Mouse (Mus musculus) neural tube, embryonic 15.5 days (tissue): ENCODE measurements at regions not wholly inside any gene's neighbourhood (a gene's known extent, or its start where the extent isn't known, plus 50 kb on each side); places are given as distances from the start of the nearest gene placed in this dataset.

Experiments
- ATAC-seq: fragments of 200-750 bp; cut with Nextera tagmentation; 2 replicates; pipeline ENCODE4 v1.8.0; 2017; ENCODE audit warnings: mild to moderate bottlenecking, moderate TSS enrichment, moderate library complexity; ENCODE audit not compliant: low FRiP score
- H3K27ac ChIP-seq: fragments of 300-500 bp; sonication (generic); replicated peaks from 2 replicates; pipeline ENCODE4 v1.5.1; 2015; ENCODE audit warnings: mild to moderate bottlenecking, inconsistent platforms
- H3K27me3 ChIP-seq: fragments of 300-500 bp; sonication (generic); replicated peaks from 2 replicates; pipeline ENCODE4 v1.6.1; 2015; ENCODE audit warnings: inconsistent platforms
- H3K36me3 ChIP-seq: fragments of 300-500 bp; sonication (generic); 2 replicates; pipeline ENCODE4 v1.6.1; 2015; ENCODE audit warnings: inconsistent platforms
- H3K4me1 ChIP-seq: fragments of 300-500 bp; sonication (generic); 2 replicates; pipeline ENCODE4 v1.6.1; 2015; ENCODE audit warnings: inconsistent platforms
- H3K4me2 ChIP-seq: fragments of 300-500 bp; sonication (generic); 2 replicates; pipeline ENCODE4 v1.6.1; 2015; ENCODE audit warnings: inconsistent platforms, mild to moderate bottlenecking, moderate library complexity
- H3K4me3 ChIP-seq: fragments of 300-500 bp; sonication (generic); replicated peaks from 2 replicates; pipeline ENCODE4 v1.5.1; 2015; ENCODE audit warnings: mild to moderate bottlenecking, inconsistent platforms
- H3K9ac ChIP-seq: fragments of 300-500 bp; sonication (generic); replicated peaks from 2 replicates; pipeline ENCODE4 v1.6.1; 2015; ENCODE audit warnings: mild to moderate bottlenecking, inconsistent platforms
- H3K9me3 ChIP-seq: fragments of 300-500 bp; sonication (generic); replicated peaks from 2 replicates; pipeline ENCODE4 v1.6.1; 2016; ENCODE audit warnings: inconsistent platforms
- WGBS: fragments of 180-500 bp; shearing (Covaris S2); methylation state at CpG from one replicate; pipeline ENCODE4 v1.1.7; 2015; ENCODE audit warnings: mixed read lengths; 5-methylcytosine and 5-hydroxymethylcytosine counted together

GRCm38 (mm10) chr8:26714714-26715113, 262.4 kb upstream of the Zfp703 start:
- no peak overlapping the region for H3K4me3 ChIP-seq
- peaks cover 8% of the 10 kb centered on the region; the same call in 1 of the 2 replicates for H3K27me3 ChIP-seq
- H3K4me1 ChIP-seq = peaks cover 8% of the 10 kb centered on the region
- no peak overlapping the region for H3K27ac ChIP-seq
- no peak overlapping the region for H3K9ac ChIP-seq
- H3K9me3 ChIP-seq = no peaks in the 10 kb centered on the region
- WGBS = 91% methylated on average over 3 of the region's 3 CpGs
- H3K36me3 ChIP-seq = no peaks in the 10 kb centered on the region
- no peak for ATAC-seq
- no peak overlapping the region for H3K4me2 ChIP-seq

GRCm38 (mm10) chr8:26718409-26719355, 258.4 kb upstream of the Zfp703 start:
- no peak overlapping the region for H3K4me3 ChIP-seq
- H3K36me3 ChIP-seq = no peaks in the 10 kb centered on the region
- no peaks in the 10 kb centered on the region for H3K9me3 ChIP-seq
- ATAC-seq = peak; percentile 55; the same call in 1 of the 2 replicates
- H3K4me1 ChIP-seq = peaks cover 8% of the 10 kb centered on the region
- 21% methylated on average over 11 of the region's 11 CpGs for WGBS
- no peak overlapping the region for H3K4me2 ChIP-seq
- no peak overlapping the region for H3K27ac ChIP-seq
- H3K27me3 ChIP-seq = peaks cover 10% of the 10 kb centered on the region; the same call in 1 of the 2 replicates
- no peak overlapping the region for H3K9ac ChIP-seq

- H3K4me2 ChIP-seq = no peak overlapping the region
- H3K27ac ChIP-seq = no peak overlapping the region
- peaks cover 15% of the 10 kb centered on the region; the same call in 1 of the 2 replicates for H3K27me3 ChIP-seq
- ATAC-seq = no peak
- 82% methylated on average over 3 of the region's 3 CpGs for WGBS
- H3K4me1 ChIP-seq = peaks cover 8% of the 10 kb centered on the region
- H3K9ac ChIP-seq = no peak overlapping the region
- no peaks in the 10 kb centered on the region for H3K36me3 ChIP-seq
- no peak overlapping the region for H3K4me3 ChIP-seq
- no peaks in the 10 kb centered on the region for H3K9me3 ChIP-seq
Measured at GRCm38 (mm10) chr8:26722766-26723165, 254.4 kb upstream of the Zfp703 start.

GRCm38 (mm10) chr8:26724628-26725027, 252.5 kb upstream of the Zfp703 start:
- WGBS = 84% methylated on average over 5 of the region's 5 CpGs
- Histone ChIP-seq H3K4me3 (no peak overlapping the region), H3K36me3 (no peaks in the 10 kb centered on the region), H3K4me1 (no peaks in the 10 kb centered on the region), H3K4me2 (no peak overlapping the region), H3K27ac (no peak overlapping the region), H3K9ac (no peak overlapping the region), H3K27me3 (peaks cover 15% of the 10 kb centered on the region; the same call in 1 of the 2 replicates), H3K9me3 (no peaks in the 10 kb centered on the region)
- no peak for ATAC-seq

GRCm38 (mm10) chr8:26725521-26725920, 251.6 kb upstream of the Zfp703 start:
- Histone ChIP-seq H3K9ac (no peak overlapping the region), H3K27ac (no peak overlapping the region), H3K9me3 (no peaks in the 10 kb centered on the region), H3K36me3 (no peaks in the 10 kb centered on the region), H3K27me3 (peaks cover 15% of the 10 kb centered on the region; the same call in 1 of the 2 replicates), H3K4me3 (no peak overlapping the region), H3K4me1 (no peaks in the 10 kb centered on the region), H3K4me2 (no peak overlapping the region)
- WGBS = 73% methylated on average over 7 of the region's 7 CpGs
- ATAC-seq = no peak

GRCm38 (mm10) chr8:26729351-26729750, 247.8 kb upstream of the Zfp703 start:
- 90% methylated on average over 5 of the region's 5 CpGs for WGBS
- H3K36me3 ChIP-seq = no peaks in the 10 kb centered on the region
- H3K4me3 ChIP-seq = no peak overlapping the region
- H3K4me1 ChIP-seq = no peaks in the 10 kb centered on the region
- H3K9me3 ChIP-seq = no peaks in the 10 kb centered on the region
- no peak overlapping the region for H3K9ac ChIP-seq
- no peak overlapping the region for H3K27ac ChIP-seq
- no peak overlapping the region for H3K4me2 ChIP-seq
- H3K27me3 ChIP-seq = peaks cover 7% of the 10 kb centered on the region; the same call in 1 of the 2 replicates
- ATAC-seq = no peak

GRCm38 (mm10) chr8:26731111-26731510, 246.0 kb upstream of the Zfp703 start:
- H3K36me3 ChIP-seq = no peaks in the 10 kb centered on the region
- H3K9ac ChIP-seq = no peak overlapping the region
- H3K27me3 ChIP-seq = 0 out of 2 replicates have a peak, but pooled peaks cover under 1% of the 10 kb centered on the region
- no peak overlapping the region for H3K4me3 ChIP-seq
- no peak overlapping the region for H3K4me2 ChIP-seq
- H3K9me3 ChIP-seq = no peaks in the 10 kb centered on the region
- no peak overlapping the region for H3K27ac ChIP-seq
- no peak for ATAC-seq
- 87% methylated on average over 2 of the region's 2 CpGs for WGBS
- H3K4me1 ChIP-seq = no peaks in the 10 kb centered on the region

GRCm38 (mm10) chr8:26744424-26744823, 232.7 kb upstream of the Zfp703 start:
- Histone ChIP-seq H3K9ac (no peak overlapping the region), H3K27me3 (peaks cover 21% of the 10 kb centered on the region), H3K27ac (no peak overlapping the region), H3K4me1 (peaks cover 30% of the 10 kb centered on the region), H3K4me2 (no peak overlapping the region), H3K4me3 (no peak overlapping the region), H3K9me3 (no peaks in the 10 kb centered on the region), H3K36me3 (no peaks in the 10 kb centered on the region)
- no peak for ATAC-seq
- 28% methylated on average over 3 of the region's 3 CpGs for whole genome bisulfite sequencing

- Histone ChIP-seq H3K27me3 (peaks cover 26% of the 10 kb centered on the region), H3K4me3 (no peak overlapping the region), H3K27ac (peak overlapping the region; percentile 73), H3K4me2 (peak overlapping the region; percentile 39), H3K36me3 (no peaks in the 10 kb centered on the region), H3K4me1 (peaks cover 30% of the 10 kb centered on the region), H3K9me3 (no peaks in the 10 kb centered on the region), H3K9ac (no peak overlapping the region)
- ATAC-seq = peak; percentile 30; the same call in 1 of the 2 replicates
- 53% methylated on average over 3 of the region's 3 CpGs for WGBS
Measured at GRCm38 (mm10) chr8:26746811-26747210, 230.3 kb upstream of the Zfp703 start.

GRCm38 (mm10) chr8:26747241-26747972, 229.7 kb upstream of the Zfp703 start:
- no peak overlapping the region for H3K4me3 ChIP-seq
- H3K27ac ChIP-seq = peak overlapping the region; percentile 73
- H3K4me1 ChIP-seq = peaks cover 30% of the 10 kb centered on the region
- H3K4me2 ChIP-seq = peak overlapping the region; percentile 39
- H3K36me3 ChIP-seq = no peaks in the 10 kb centered on the region
- peaks cover 26% of the 10 kb centered on the region for H3K27me3 ChIP-seq
- ATAC-seq = peak; percentile 85
- 19% methylated on average over 19 of the region's 19 CpGs for WGBS
- no peaks in the 10 kb centered on the region for H3K9me3 ChIP-seq
- no peak overlapping the region for H3K9ac ChIP-seq

GRCm38 (mm10) chr8:26748161-26748971, 228.8 kb upstream of the Zfp703 start:
- peaks cover 23% of the 10 kb centered on the region for H3K27me3 ChIP-seq
- no peaks in the 10 kb centered on the region for H3K9me3 ChIP-seq
- no peak overlapping the region for H3K9ac ChIP-seq
- peak; percentile 80 for ATAC-seq
- H3K36me3 ChIP-seq = no peaks in the 10 kb centered on the region
- peak overlapping the region; percentile 39 for H3K4me2 ChIP-seq
- WGBS = 31% methylated on average over 13 of the region's 14 CpGs
- peaks cover 30% of the 10 kb centered on the region for H3K4me1 ChIP-seq
- H3K27ac ChIP-seq = peak overlapping the region; percentile 73
- no peak overlapping the region for H3K4me3 ChIP-seq
